Mouse (Mus musculus) bone marrow, adult 2 months (tissue): ENCODE measurements around the gene Col6a6.

ENCODE experiments used
- CTCF ChIP-seq: fragments of 200-500 bp; IDR thresholded peaks from 2 replicates; pipeline ENCODE4 v1.5.1; 2011; ENCODE audit warnings: low read length, control low read depth; ENCODE audit not compliant: control insufficient read depth, insufficient read depth
- POLR2A ChIP-seq: fragments of 200-500 bp; IDR thresholded peaks from 2 replicates; pipeline ENCODE4 v1.6.1; 2011; ENCODE audit warnings: low read depth, mild to moderate bottlenecking, control low read depth, low read length, borderline replicate concordance; ENCODE audit not compliant: control insufficient read depth

DNA sequence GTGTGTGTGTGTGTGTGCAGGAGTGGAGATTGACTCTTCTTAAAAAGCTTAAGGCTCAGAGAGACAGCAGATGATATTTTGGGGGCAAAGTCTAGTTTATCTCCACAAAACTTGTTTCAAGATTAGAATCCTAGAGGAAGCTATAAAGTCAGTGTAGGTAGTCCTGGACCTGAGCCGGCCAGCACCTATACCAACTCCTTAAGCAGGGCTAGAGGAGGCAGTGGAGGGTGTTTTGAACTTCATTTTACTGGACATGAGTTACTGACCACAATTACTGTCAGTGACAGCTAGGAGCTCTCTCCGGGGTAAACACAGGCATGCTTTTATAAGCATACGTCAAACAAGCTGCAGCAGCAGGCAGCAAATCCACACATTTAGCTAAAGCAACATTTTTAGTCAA is 39.8 kb downstream of the Col6a6 start:
- TF ChIP-seq CTCF (no peak), POLR2A (no peak)
